In genomic region chr9:36933813-36934493, GRCm38 (mm10) we compare ENCODE assay signal across 8 mouse cellular contexts.
A peak's percentile ranks its signal among the peaks of the same experiment; 100 is the strongest.
DNase-seq lines count a peak whose midpoint lies in the region; ATAC-seq lines count a peak whose summit lies in the region.

No protein-coding gene starts in this region.

- no peak overlapping the region; the same call in 1 of the 2 replicates for H3K4me2 ChIP-seq in hindbrain, embryonic 12.5 days (replicated peaks)

- DNase-seq in WW6 (ENCODE audit: low read depth, low spot score): peak; percentile 85
- peak; percentile 51 for DNase-seq in cerebellum, adult 8-10 months
- peak; percentile 74 for DNase-seq in forelimb bud, embryonic 11.5 days (ENCODE audit: low read depth, low spot score)
- peak; percentile 63 to 78 for DNase-seq in layer of hippocampus, adult 8-10 months (ENCODE audit: low spot score in 2 of 2)
- peak; percentile 71 for DNase-seq in lung, postnatal 14 days
- DNase-seq in right cerebral cortex, adult 2 months (ENCODE audit: low spot score in 2 of 2): peak; percentile 73 to 83

- no peak overlapping the region for H3K27ac ChIP-seq in hindbrain, embryonic 12.5 days

- H3K9ac ChIP-seq in hindbrain, embryonic 12.5 days: no peak overlapping the region

- H3K4me3 ChIP-seq in hindbrain, embryonic 12.5 days: no peak overlapping the region

- WGBS in hindbrain, embryonic 12.5 days: 35% methylated on average over 16 of the region's 16 CpGs

- no peaks in the 10 kb centered on the region for H3K9me3 ChIP-seq in hindbrain, embryonic 12.5 days (replicated peaks)

- 0 out of 2 replicates have a peak, but pooled peaks cover 8% of the 10 kb centered on the region for H3K36me3 ChIP-seq in hindbrain, embryonic 12.5 days

- no peaks in the 10 kb centered on the region for H3K27me3 ChIP-seq in hindbrain, embryonic 12.5 days

- peaks cover 24% of the 10 kb centered on the region for H3K4me1 ChIP-seq in hindbrain, embryonic 12.5 days

- peak; percentile 73 for ATAC-seq in hindbrain, embryonic 12.5 days (ENCODE audit: low FRiP score)
- ATAC-seq in megakaryocyte-erythroid progenitor cell, adult 5-6 weeks (replicated peaks; ENCODE audit: low FRiP score, low TSS enrichment, poor library complexity, severe bottlenecking): no peak
